Mouse (Mus musculus) thymus, postnatal 0 days (tissue): ENCODE measurements around the gene Fgf4. TPM values are rescaled to one million over a fixed set of nuclear protein-coding genes. Genes with fewer than 3 reads are reported as not detected.

ENCODE experiments used
- DNase-seq: peaks from one replicate; pipeline ENCODE4 v3.0.0-alpha.2; 2015; ENCODE audit warnings: low spot score
- polyA plus RNA-seq: library from polyadenylated mRNA; unstranded; fragments of >200 nt; fragmentation: Nextera tagmentation; extraction: Ambion mirVana; gene quantifications from 2 replicates; pipeline ENCODE4 v1.2.1, GENCODE M21; 2015

The Fgf4 gene
- polyA plus RNA-seq, 1 experiment from 2014 or later: 0.27 TPM

GRCm38 (mm10) chr7:144908705-144909104 is 61.5 kb downstream of the Fgf4 start:
- no peak for DNase-seq

- no peak for DNase-seq
Observed at GRCm38 (mm10) chr7:144911121-144911520, 64.0 kb downstream of the Fgf4 start.

GRCm38 (mm10) chr7:144912897-144913296 is 65.7 kb downstream of the Fgf4 start:
- no peak for DNase-seq

GRCm38 (mm10) chr7:144914296-144914947 is 67.3 kb downstream of the Fgf4 start:
- no peak for DNase-seq

Other genes starting within 250 kb of the Fgf4 start
- 1.3 TPM in 2 replicates for gene Ano1, start 95.4 kb upstream of the Fgf4 start, polyA plus RNA-seq
- gene Fgf3, start 9.3 kb upstream of the Fgf4 start, polyA plus RNA-seq: 0.88 and 1.1 TPM in 2 replicates
- gene Fgf15, start 49.2 kb downstream of the Fgf4 start, polyA plus RNA-seq: 0.36 and 0.56 TPM in 2 replicates
- gene LTO1, start 67.7 kb downstream of the Fgf4 start, polyA plus RNA-seq: 25.4 and 26.4 TPM in 2 replicates
- gene Ccnd1, start 92.6 kb downstream of the Fgf4 start, polyA plus RNA-seq: 7.4 and 10.0 TPM in 2 replicates